Comparison of ENCODE assay signal across 8 mouse cellular contexts in the genomic region with DNA sequence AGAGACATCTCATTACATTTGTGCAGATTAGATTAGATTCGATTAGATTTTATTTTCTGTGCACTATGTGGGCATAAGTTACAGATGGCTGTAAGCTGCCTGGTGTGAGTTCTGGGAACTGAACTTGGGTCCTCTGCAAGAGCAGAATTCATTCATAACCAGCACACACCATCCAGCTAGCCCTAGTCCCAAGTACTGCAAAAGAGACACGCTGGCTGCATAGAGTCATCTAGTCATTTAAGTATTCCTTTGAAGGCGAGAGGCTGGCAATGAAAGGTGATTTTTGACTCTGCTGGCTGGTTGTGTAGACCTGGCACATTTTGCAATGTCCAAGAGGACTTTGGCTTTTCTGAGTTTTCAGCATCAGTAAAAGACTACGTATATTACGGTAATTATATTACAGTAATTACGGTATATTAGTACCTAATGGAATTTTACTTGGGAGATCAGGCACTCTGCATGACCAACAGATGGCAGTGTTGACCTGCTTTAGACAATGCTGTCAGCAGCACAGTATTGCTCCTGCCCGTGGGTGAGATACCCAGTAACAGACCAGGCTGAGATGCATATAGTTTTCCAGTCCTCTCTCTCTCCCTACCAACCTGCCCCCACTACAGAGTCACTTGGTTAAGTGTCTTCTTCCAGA.
DNase-seq lines count a peak whose midpoint lies in the region; ATAC-seq lines count a peak whose summit lies in the region.

No protein-coding gene starts in this region.

- peak; percentile 86 for DNase-seq in 416B (ENCODE audit: low read depth)
- peak; percentile 83 for DNase-seq in adrenal gland, postnatal 14 days
- DNase-seq in heart, adult 8-10 months (ENCODE audit: low spot score): peak; percentile 68
- peak; percentile 71 for DNase-seq in kidney, adult 9 months
- peak; percentile 80 for DNase-seq in limb, embryonic 11.5 days (ENCODE audit: low spot score)
- DNase-seq in spleen, postnatal 4 days (ENCODE audit: low spot score in 2 of 2): peak; percentile 72 to 81

- H3K36me3 ChIP-seq in embryonic facial prominence, embryonic 12.5 days: no peaks in the 10 kb centered on the region
- no peaks in the 10 kb centered on the region for H3K36me3 ChIP-seq in limb, embryonic 11.5 days (ENCODE audit: control insufficient read depth, insufficient read depth, low read length)
- no peaks in the 10 kb centered on the region for H3K36me3 ChIP-seq in midbrain, embryonic 15.5 days (replicated peaks)

- no peak overlapping the region for H3K9ac ChIP-seq in embryonic facial prominence, embryonic 12.5 days
- H3K9ac ChIP-seq in limb, embryonic 11.5 days (ENCODE audit: low read length): no peak overlapping the region
- no peak overlapping the region for H3K9ac ChIP-seq in midbrain, embryonic 15.5 days

- no peak overlapping the region for H3K4me3 ChIP-seq in embryonic facial prominence, embryonic 12.5 days
- H3K4me3 ChIP-seq in limb, embryonic 11.5 days (ENCODE audit: low read depth, low read length): no peak overlapping the region
- H3K4me3 ChIP-seq in midbrain, embryonic 15.5 days: no peak overlapping the region

- no peaks in the 10 kb centered on the region for H3K27me3 ChIP-seq in embryonic facial prominence, embryonic 12.5 days
- no peaks in the 10 kb centered on the region for H3K27me3 ChIP-seq in limb, embryonic 11.5 days (ENCODE audit: control insufficient read depth, insufficient read depth, low read length)
- H3K27me3 ChIP-seq in midbrain, embryonic 15.5 days (replicated peaks): no peaks in the 10 kb centered on the region

- H3K9me3 ChIP-seq in embryonic facial prominence, embryonic 12.5 days: no peaks in the 10 kb centered on the region
- no peaks in the 10 kb centered on the region for H3K9me3 ChIP-seq in limb, embryonic 11.5 days (ENCODE audit: control insufficient read depth, low read length)
- H3K9me3 ChIP-seq in midbrain, embryonic 15.5 days: no peaks in the 10 kb centered on the region

- H3K4me1 ChIP-seq in embryonic facial prominence, embryonic 12.5 days: no peaks in the 10 kb centered on the region
- no peaks in the 10 kb centered on the region for H3K4me1 ChIP-seq in limb, embryonic 11.5 days (ENCODE audit: control insufficient read depth, insufficient read depth, low read length)
- 0 out of 2 replicates have a peak, but pooled peaks cover 4% of the 10 kb centered on the region for H3K4me1 ChIP-seq in midbrain, embryonic 15.5 days

- no peak overlapping the region for H3K27ac ChIP-seq in embryonic facial prominence, embryonic 12.5 days
- no peak overlapping the region for H3K27ac ChIP-seq in limb, embryonic 11.5 days (replicated peaks; ENCODE audit: low read depth, low read length)
- no peak overlapping the region for H3K27ac ChIP-seq in midbrain, embryonic 15.5 days

- peak; percentile 81; the same call in 1 of the 2 replicates for ATAC-seq in embryonic facial prominence, embryonic 12.5 days (ENCODE audit: insufficient number of reproducible peaks, insufficient read depth, low FRiP score, low TSS enrichment)
- peak; percentile 79 for ATAC-seq in limb, embryonic 11.5 days (ENCODE audit: insufficient number of reproducible peaks, low FRiP score, low TSS enrichment, low read depth)
- peak; percentile 92 for ATAC-seq in midbrain, embryonic 15.5 days (replicated peaks)

- H3K4me2 ChIP-seq in embryonic facial prominence, embryonic 12.5 days (replicated peaks): no peak overlapping the region
- H3K4me2 ChIP-seq in limb, embryonic 11.5 days (ENCODE audit: low read depth, severe bottlenecking): no peak overlapping the region
- no peak overlapping the region for H3K4me2 ChIP-seq in midbrain, embryonic 15.5 days

- 26% methylated on average over 7 of the region's 7 CpGs for WGBS in embryonic facial prominence, embryonic 12.5 days
- 28% methylated on average over 7 of the region's 7 CpGs for WGBS in limb, embryonic 11.5 days
- WGBS in midbrain, embryonic 15.5 days: 28% methylated on average over 7 of the region's 7 CpGs
